Mouse (Mus musculus) limb, embryonic 11.5 days (tissue): ENCODE measurements around the gene Nfya. TPM values are rescaled to one million over a fixed set of nuclear protein-coding genes. Genes with fewer than 3 reads are reported as not detected.

Experiments used
- ATAC-seq: fragments of 200-750 bp; cut with Nextera tagmentation; 2 replicates; pipeline ENCODE4 v1.8.0; 2017; ENCODE audit warnings: low read depth; ENCODE audit not compliant: insufficient number of reproducible peaks, low FRiP score, low TSS enrichment
- DNase-seq: peaks from one replicate; pipeline ENCODE4 v3.0.0-alpha.2; 2015; ENCODE audit warnings: low spot score
- H3K27ac ChIP-seq: fragments of 300-500 bp; sonication (generic); replicated peaks from 2 replicates; pipeline ENCODE4 v1.5.1; 2014; ENCODE audit warnings: low read depth, mild to moderate bottlenecking, low read length
- H3K27me3 ChIP-seq: fragments of 300-500 bp; sonication (generic); 2 replicates; pipeline ENCODE4 v1.6.1; 2014; ENCODE audit warnings: mild to moderate bottlenecking, low read length, mixed read lengths; ENCODE audit not compliant: control insufficient read depth, insufficient read depth
- H3K36me3 ChIP-seq: fragments of 300-500 bp; sonication (generic); 2 replicates; pipeline ENCODE4 v1.6.1; 2014; ENCODE audit warnings: mild to moderate bottlenecking, low read length, moderate library complexity, mixed read lengths; ENCODE audit not compliant: control insufficient read depth, insufficient read depth
- H3K4me1 ChIP-seq: fragments of 300-500 bp; sonication (generic); 2 replicates; pipeline ENCODE4 v1.6.1; 2014; ENCODE audit warnings: low read length, mixed read lengths; ENCODE audit not compliant: control insufficient read depth, insufficient read depth
- H3K4me2 ChIP-seq: fragments of 300-500 bp; sonication (generic); 2 replicates; pipeline ENCODE4 v1.6.1; 2014; ENCODE audit warnings: low read depth, mild to moderate bottlenecking, moderate library complexity; ENCODE audit not compliant: severe bottlenecking
- H3K4me3 ChIP-seq: fragments of 300-500 bp; sonication (generic); 2 replicates; pipeline ENCODE4 v1.5.1; 2014; ENCODE audit warnings: low read depth, low read length
- H3K9ac ChIP-seq: fragments of 300-500 bp; sonication (generic); 2 replicates; pipeline ENCODE4 v1.6.1; 2014; ENCODE audit warnings: mild to moderate bottlenecking, low read length
- H3K9me3 ChIP-seq: fragments of 300-500 bp; sonication (generic); 2 replicates; pipeline ENCODE4 v1.6.1; 2016; ENCODE audit warnings: low read length; ENCODE audit not compliant: control insufficient read depth
- WGBS: fragments of 180-500 bp; shearing (Covaris S2); extraction: QIAGEN DNeasy Blood & Tissue Kit; methylation state at CpG from one replicate; pipeline ENCODE4 v1.1.7; 2014; 5-methylcytosine and 5-hydroxymethylcytosine counted together
- polyA plus RNA-seq: library from polyadenylated mRNA; unstranded; fragments of >200 nt; fragmentation: Nextera tagmentation; extraction: Ambion mirVana; gene quantifications from 2 replicates; pipeline ENCODE4 v1.2.1, GENCODE M21; 2014

The Nfya gene
- polyA plus RNA-seq, 1 experiment from 2014 or later, result 31.2 TPM

- Histone ChIP-seq H3K9ac (no peak overlapping the region), H3K9me3 (no peaks in the 10 kb centered on the region), H3K27me3 (no peaks in the 10 kb centered on the region), H3K4me2 (no peak overlapping the region), H3K36me3 (peaks cover 37% of the 10 kb centered on the region; the same call in 1 of the 2 replicates), H3K4me3 (no peak overlapping the region), H3K27ac (no peak overlapping the region), H3K4me1 (no peaks in the 10 kb centered on the region)
- DNase-seq (no peak), ATAC-seq (no peak)
- WGBS, result 96% methylated on average over 3 of the region's 3 CpGs
Observed at GRCm38 (mm10) chr17:48392616-48393015, 17.1 kb downstream of the Nfya start.

GRCm38 (mm10) chr17:48391446-48391845 lies 18.3 kb downstream of the Nfya start:
- H3K9ac ChIP-seq, result no peak overlapping the region
- 92% methylated on average over 5 of the region's 5 CpGs for WGBS
- no peak overlapping the region for H3K27ac ChIP-seq
- H3K4me3 ChIP-seq, result no peak overlapping the region
- ATAC-seq (no peak), DNase-seq (no peak)
- peaks cover 40% of the 10 kb centered on the region for H3K36me3 ChIP-seq
- no peaks in the 10 kb centered on the region for H3K4me1 ChIP-seq
- no peaks in the 10 kb centered on the region for H3K27me3 ChIP-seq
- H3K4me2 ChIP-seq, result no peak overlapping the region
- no peaks in the 10 kb centered on the region for H3K9me3 ChIP-seq

- ATAC-seq (no peak), DNase-seq (no peak)
- H3K4me2 ChIP-seq, result no peak overlapping the region
- H3K9ac ChIP-seq, result no peak overlapping the region
- H3K9me3 ChIP-seq, result no peaks in the 10 kb centered on the region
- H3K4me1 ChIP-seq, result no peaks in the 10 kb centered on the region
- H3K36me3 ChIP-seq, result peaks cover 36% of the 10 kb centered on the region
- 91% methylated on average over 5 of the region's 5 CpGs for WGBS
- H3K27ac ChIP-seq, result no peak overlapping the region
- H3K27me3 ChIP-seq, result no peaks in the 10 kb centered on the region
- H3K4me3 ChIP-seq, result no peak overlapping the region
Observed at GRCm38 (mm10) chr17:48389442-48389841, 20.3 kb downstream of the Nfya start.

- no peak overlapping the region for H3K27ac ChIP-seq
- peaks cover 31% of the 10 kb centered on the region for H3K36me3 ChIP-seq
- H3K9ac ChIP-seq, result no peak overlapping the region
- H3K4me1 ChIP-seq, result no peaks in the 10 kb centered on the region
- H3K9me3 ChIP-seq, result no peaks in the 10 kb centered on the region
- no peaks in the 10 kb centered on the region for H3K27me3 ChIP-seq
- H3K4me2 ChIP-seq, result no peak overlapping the region
- DNase-seq, result no peak
- WGBS, result 86% methylated on average over 2 of the region's 2 CpGs
- ATAC-seq, result no peak
- no peak overlapping the region for H3K4me3 ChIP-seq
Observed at GRCm38 (mm10) chr17:48388666-48389065, 21.0 kb downstream of the Nfya start.

- no peaks in the 10 kb centered on the region for H3K4me1 ChIP-seq
- no peak for DNase-seq
- WGBS, result 83% methylated on average over 2 of the region's 2 CpGs
- H3K36me3 ChIP-seq, result peaks cover 19% of the 10 kb centered on the region
- H3K27me3 ChIP-seq, result no peaks in the 10 kb centered on the region
- H3K4me3 ChIP-seq, result no peak overlapping the region
- H3K9ac ChIP-seq, result no peak overlapping the region
- H3K27ac ChIP-seq, result no peak overlapping the region
- H3K4me2 ChIP-seq, result no peak overlapping the region
- H3K9me3 ChIP-seq, result no peaks in the 10 kb centered on the region
- no peak for ATAC-seq
Observed at GRCm38 (mm10) chr17:48385786-48386461, 23.8 kb downstream of the Nfya start.

GRCm38 (mm10) chr17:48379050-48379449 lies 30.7 kb downstream of the Nfya start:
- Histone ChIP-seq H3K27me3 (no peaks in the 10 kb centered on the region), H3K9ac (no peak overlapping the region), H3K9me3 (no peaks in the 10 kb centered on the region), H3K27ac (no peak overlapping the region), H3K4me1 (no peaks in the 10 kb centered on the region), H3K36me3 (no peaks in the 10 kb centered on the region), H3K4me3 (no peak overlapping the region), H3K4me2 (no peak overlapping the region)
- ATAC-seq (no peak), DNase-seq (no peak)

- no peak overlapping the region for H3K4me3 ChIP-seq
- H3K4me2 ChIP-seq, result no peak overlapping the region
- H3K27me3 ChIP-seq, result no peaks in the 10 kb centered on the region
- H3K27ac ChIP-seq, result no peak overlapping the region
- DNase-seq, result no peak
- no peaks in the 10 kb centered on the region for H3K4me1 ChIP-seq
- no peak overlapping the region for H3K9ac ChIP-seq
- no peaks in the 10 kb centered on the region for H3K9me3 ChIP-seq
- 95% methylated on average over 1 of the region's 1 CpGs for WGBS
- H3K36me3 ChIP-seq, result no peaks in the 10 kb centered on the region
- no peak for ATAC-seq
Observed at GRCm38 (mm10) chr17:48376102-48376501, 33.6 kb downstream of the Nfya start.

GRCm38 (mm10) chr17:48372987-48373386 lies 36.7 kb downstream of the Nfya start:
- 87% methylated on average over 8 of the region's 8 CpGs for WGBS
- Histone ChIP-seq H3K4me1 (no peaks in the 10 kb centered on the region), H3K27ac (no peak overlapping the region), H3K4me3 (no peak overlapping the region), H3K36me3 (no peaks in the 10 kb centered on the region), H3K4me2 (no peak overlapping the region), H3K27me3 (no peaks in the 10 kb centered on the region), H3K9me3 (no peaks in the 10 kb centered on the region), H3K9ac (no peak overlapping the region)
- DNase-seq, result no peak
- no peak for ATAC-seq

- Histone ChIP-seq H3K9me3 (no peaks in the 10 kb centered on the region), H3K4me2 (no peak overlapping the region), H3K9ac (no peak overlapping the region), H3K36me3 (no peaks in the 10 kb centered on the region), H3K4me1 (no peaks in the 10 kb centered on the region), H3K27me3 (no peaks in the 10 kb centered on the region), H3K27ac (no peak overlapping the region), H3K4me3 (no peak overlapping the region)
- ATAC-seq, result no peak
- no peak for DNase-seq
Observed at GRCm38 (mm10) chr17:48371621-48372020, 38.1 kb downstream of the Nfya start.
